Mouse (Mus musculus) liver (tissue): Measurements from ENCODE around the gene Zc3h7b.
"Not testable (repeated sequence)": the region's sequence is repeated elsewhere in the genome, so short reads cannot be mapped to it uniquely, and the experiment has no call there.

Source experiments
- DNase-seq: peaks from one replicate; pipeline ENCODE4 v3.0.0-alpha.2; 2020; ENCODE audit warnings: mixed read lengths

Gene Zc3h7b

GRCm38 (mm10) chr15:81744992-81745600, at the start of gene Zc3h7b, which contains the start of gene Rangap1:
Zc3h7b (plus strand) TSS chr15:81745057.
Rangap1 (minus strand) TSS chr15:81745530.
- peak; percentile 76 for DNase-seq

GRCm38 (mm10) chr15:81697175-81697574, 47.7 kb upstream of the Zc3h7b start, which contains the start of gene Chadl:
Chadl (minus strand) TSS chr15:81697287.
- no peak for DNase-seq

DNA sequence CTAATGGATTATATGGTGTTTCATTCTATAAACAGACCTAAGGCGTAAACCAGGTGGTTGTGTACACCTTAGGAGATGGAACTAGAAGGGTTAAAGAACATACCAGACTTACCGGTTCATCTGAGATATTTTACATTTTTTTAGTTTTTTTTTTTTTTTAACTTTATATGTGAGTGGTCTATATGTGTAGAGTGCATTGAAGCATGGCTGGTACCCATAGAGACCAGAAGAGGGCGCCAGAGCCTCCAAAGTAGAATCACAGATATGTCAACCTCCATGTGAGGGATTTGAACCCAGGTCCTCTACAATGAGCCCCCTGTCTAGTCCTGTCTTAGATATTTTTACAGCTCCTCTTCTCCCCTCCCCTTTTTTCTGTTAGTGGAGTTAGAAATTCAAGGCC, 47.0 kb upstream of the Zc3h7b start:
- peak; percentile 40 for DNase-seq

- DNase-seq: no peak
These were observed 46.3 kb upstream of the Zc3h7b start for GRCm38 (mm10) chr15:81698532-81698931.

DNA sequence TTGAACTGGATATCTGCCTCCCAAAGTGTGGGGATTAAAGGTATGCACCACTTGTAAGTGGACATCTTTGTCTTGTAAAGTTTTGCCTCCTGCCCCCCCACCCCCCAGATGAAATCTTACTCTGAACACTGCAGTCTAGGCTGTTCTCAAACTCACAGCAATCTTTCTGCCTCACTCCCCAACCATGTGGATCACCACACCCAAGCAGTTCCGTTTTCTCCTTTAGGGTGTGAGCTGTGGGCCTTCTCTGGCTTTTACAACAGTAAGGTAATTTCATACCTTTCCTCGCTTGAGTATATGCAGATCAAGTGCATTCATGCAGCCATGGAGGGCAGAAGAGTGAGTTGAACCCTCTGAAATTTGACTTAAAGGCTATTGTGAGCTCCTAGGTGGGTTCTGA, 44.7 kb upstream of the Zc3h7b start:
- no peak for DNase-seq

GRCm38 (mm10) chr15:81700601-81701000, 44.3 kb upstream of the Zc3h7b start:
- DNase-seq: no peak

DNA sequence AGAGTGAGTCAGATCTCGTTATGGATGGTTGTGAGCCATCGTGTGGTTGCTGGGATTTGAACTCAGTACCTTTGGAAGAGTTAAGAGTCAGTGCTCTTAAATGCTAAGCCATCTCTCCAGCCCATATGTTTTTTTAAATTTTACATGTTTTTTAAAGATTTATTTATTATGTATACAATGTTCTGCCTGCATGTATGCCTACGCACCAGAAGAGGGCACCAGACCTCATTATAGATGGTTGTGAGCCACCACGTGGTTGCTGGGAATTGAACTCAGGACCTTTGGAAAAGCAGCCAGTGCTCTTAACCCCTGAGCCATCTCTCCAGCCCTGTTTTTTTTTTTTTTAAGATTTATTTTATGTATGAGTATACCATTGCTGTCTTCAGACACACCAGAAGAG, 43.5 kb upstream of the Zc3h7b start:
- DNase-seq: not testable (repeated sequence)

DNA sequence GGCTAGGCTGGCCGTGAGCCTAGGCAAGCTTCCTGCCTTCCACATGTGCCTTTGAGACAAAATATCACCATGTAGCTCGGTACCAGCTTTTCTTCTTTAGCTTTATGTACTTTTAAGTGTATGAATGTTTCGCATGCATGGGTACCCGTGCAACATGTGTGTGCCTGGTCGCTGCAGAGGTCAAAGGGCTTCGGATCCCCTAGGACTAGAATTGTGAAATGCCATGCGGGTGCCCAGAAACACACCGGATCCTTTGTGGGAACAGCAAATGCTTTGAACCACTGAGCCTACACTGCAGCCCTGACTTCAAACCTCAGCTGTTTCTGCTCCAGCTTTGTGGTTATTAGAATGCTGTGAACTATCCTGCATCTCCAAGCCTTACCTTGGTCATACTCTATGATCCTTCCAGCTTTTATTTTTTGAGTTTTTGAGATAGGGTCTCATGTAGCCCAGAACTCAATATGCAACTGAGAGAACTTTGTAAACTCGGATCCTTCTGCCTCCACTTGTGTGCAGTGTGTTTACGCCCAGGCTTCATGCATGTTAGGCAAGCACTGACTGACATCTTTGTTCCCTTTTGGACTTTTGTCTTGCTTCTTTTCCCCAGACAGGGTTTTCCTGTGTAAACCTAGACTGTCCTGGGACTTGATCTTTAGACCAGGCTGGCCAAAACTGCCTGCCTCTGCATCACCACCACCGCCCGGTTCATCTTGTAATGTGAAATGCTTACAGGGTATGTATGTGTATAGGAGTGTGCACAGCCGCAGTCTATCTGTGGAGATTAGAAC, 42.4 kb upstream of the Zc3h7b start:
- DNase-seq: no peak

- DNase-seq: no peak
These were observed 41.8 kb upstream of the Zc3h7b start for GRCm38 (mm10) chr15:81703094-81703489.

DNA sequence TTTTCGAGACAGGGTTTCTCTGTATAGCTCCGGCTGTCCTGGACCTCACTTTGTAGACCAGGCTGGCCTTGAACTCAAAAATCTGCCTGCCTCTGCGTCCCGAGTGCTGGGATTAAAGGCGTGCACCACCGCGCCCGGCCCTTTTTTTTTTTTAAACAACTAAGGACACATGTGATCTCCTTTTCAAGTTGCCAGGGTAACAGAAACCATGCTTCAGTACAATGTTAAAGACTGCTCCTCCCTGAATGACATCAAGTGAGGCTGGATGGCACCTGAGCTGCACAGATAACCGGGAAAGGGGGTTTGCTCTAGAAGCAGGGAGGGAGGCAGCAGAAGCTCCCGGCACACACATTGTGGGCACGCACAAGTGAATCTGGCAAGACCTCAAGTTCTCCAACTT, 35.9 kb upstream of the Zc3h7b start:
- DNase-seq: no peak

DNA sequence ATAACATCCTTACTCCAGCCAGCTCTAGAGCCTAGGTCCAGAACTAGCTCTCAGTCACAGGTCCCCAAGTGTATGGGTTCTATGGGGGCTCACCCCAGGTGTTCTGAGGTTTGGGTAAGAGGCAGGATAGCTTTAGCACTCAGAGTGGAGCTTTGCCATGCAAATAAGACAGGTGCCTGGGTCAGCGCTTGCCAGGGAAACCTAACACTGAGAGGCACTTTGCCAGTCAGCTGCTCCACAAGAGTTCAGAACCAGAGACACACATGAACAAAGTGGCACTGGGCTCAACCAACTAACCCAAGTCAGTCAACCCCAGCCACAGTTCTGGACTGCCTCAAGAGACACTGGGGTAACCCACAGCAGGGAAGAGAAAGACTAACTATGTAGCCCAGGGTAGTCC, 35.2 kb upstream of the Zc3h7b start:
- DNase-seq: no peak

- DNase-seq: no peak
These were observed 34.1 kb upstream of the Zc3h7b start for GRCm38 (mm10) chr15:81710801-81711200.

DNA sequence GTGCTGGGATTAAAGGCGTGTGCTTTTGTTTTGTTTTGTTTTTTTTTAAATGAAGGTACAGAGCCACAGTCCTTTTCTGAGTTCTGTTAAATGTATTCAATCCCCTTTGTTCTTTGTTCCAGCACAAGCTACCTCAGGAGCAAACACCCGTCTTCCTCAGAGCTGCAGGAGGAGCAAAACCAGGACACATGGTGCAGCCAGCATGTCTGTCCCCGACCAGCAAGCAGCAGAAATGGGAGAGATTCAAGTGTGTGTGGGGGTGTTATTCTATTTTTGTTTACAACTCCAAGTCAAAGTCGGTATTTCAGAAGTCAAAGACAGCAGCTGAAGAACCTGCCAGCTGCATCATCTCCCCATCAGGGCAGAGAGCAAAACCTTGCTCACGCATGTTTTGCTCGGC, 31.1 kb upstream of the Zc3h7b start:
- no peak for DNase-seq

- no peak for DNase-seq
These were observed 26.3 kb upstream of the Zc3h7b start for GRCm38 (mm10) chr15:81718336-81719138.

GRCm38 (mm10) chr15:81719139-81719531, 25.7 kb upstream of the Zc3h7b start:
- DNase-seq: no peak

- DNase-seq: no peak
These were observed 22.5 kb upstream of the Zc3h7b start for GRCm38 (mm10) chr15:81722361-81722760.

DNA sequence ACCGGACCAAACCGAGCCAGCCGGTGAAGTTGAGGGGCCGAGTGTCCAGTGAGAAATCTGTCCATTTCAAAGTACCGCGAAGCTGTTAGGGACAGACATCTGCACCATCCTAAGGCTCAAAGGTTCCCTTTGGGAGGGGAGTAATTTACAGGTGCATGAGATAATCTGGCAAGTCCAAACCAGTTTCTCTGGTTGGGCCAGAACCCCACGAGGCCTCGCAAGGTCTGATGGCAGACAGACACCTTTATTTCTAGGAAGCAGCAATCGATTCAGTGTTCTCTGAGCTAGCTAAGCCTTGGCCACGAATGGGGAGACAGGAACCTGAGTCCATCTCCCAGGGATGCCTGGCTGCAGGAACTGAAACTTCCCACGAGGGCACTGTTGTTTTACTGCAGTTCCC, 21.2 kb upstream of the Zc3h7b start:
- no peak for DNase-seq

GRCm38 (mm10) chr15:81725965-81726364, 18.9 kb upstream of the Zc3h7b start:
- DNase-seq: no peak

DNA sequence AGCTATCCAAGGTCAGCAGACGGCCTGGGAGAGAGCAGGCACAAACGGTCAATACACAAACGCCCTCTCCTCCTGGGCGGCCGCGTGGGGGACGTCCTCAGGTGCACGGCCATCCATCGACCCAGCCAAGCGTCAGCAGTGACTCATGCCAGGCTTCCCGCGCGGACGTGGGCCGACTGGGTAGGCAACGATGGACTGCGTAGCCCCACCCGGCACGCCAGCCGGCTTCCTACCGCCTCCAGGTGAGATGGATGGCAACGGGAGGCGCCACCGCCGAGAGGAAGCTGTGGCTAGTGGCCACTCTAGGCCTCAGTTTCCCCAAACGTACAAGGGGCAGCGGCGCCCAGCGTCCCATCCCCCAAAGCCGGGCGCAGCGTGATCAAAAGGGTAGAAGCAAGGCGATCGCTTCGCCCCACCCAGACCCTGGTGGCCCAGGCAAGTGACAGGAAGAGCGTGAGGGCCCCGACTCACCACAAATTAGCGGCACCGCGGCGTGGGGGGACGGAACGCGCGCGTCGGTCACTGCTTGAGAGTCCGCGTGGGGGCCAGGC, 15.5 kb upstream of the Zc3h7b start:
- peak; percentile 70 for DNase-seq

DNA sequence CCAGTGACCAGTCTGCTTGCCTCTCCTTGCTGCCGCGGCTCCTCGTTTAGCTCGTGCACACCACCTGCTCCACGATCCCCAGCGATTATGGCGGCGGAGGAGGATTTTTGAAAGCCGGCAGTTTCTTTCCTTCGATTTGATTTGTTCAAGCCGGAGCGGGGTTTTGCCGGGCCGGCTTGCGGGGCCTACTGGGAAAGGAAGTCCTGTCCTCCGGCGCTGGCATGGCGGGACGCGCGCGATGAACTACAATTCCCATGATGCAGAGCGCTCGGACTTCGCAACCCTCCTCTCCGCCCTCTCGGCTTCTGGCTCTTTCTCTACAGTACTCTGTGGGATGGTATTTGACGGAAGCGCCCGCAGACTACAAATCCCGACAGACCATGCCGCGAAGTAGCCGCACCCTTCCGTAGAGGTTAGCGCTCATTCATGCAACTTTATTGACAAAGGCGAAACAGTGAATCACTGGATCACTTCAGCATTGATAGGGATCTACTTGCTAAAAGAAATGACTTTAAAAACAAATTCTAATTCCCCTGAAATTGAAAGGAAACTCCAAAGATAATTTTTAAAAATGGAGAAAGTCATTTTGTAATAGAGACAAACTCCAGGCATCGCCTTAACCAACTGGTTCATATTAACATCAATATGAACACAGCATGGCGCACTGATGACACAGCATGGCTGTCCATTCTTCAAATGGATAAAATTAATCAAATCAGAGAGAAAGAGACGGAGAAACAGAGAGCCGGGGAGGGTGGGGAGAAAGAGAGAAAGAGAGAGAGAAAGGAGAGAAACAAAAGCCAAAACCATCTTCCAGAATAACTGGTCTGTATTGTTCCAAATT, 14.8 kb upstream of the Zc3h7b start:
- DNase-seq: peak; percentile 98

- DNase-seq: no peak
These were observed 9.8 kb upstream of the Zc3h7b start for GRCm38 (mm10) chr15:81735075-81735474.

- DNase-seq: no peak
These were observed 5.6 kb upstream of the Zc3h7b start for GRCm38 (mm10) chr15:81739296-81739695.
